ENCODE assay signal across 11 mouse cellular contexts in the genomic region with DNA sequence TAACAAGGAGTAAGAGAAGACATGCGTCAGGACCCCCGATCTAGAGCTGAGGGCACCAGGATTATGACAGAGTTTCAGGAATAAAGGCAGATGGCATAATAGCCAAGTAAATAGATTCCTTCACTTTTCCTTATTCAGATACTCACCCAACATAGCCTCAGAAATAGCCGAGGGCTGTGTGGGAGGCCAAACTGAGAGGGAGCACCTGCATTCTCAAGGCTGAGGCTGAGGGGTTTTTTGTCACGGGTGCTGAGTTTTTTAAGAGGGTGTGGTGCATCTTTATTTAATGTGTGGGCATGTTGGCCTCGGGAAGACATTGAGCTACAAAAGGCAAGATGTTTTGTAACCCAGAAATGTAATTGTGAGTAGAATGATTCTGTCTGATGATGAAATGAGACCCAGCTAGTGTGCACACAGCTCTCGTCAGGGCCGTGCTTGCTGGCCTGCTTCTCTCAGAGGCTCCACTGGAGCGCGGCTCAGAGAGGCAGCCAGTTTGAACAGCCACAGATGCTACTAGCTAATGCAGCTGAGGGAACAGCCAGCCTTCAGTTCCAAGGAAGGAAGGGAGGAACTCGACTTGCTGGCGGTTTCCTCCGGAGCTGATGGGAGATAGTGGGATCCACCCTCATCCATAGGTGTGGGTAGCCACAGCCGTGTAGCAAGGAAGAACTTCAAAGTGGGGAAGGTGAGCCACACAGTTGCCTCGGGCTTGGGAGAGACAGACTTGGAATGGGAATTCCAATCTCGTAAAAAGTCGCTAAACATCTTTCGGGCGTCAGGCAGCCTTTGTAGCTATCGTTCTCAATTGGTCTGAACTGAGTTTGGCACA.
DNase-seq lines count a peak whose midpoint lies in the region; ATAC-seq and TF ChIP-seq lines count a peak whose summit lies in the region.
"Had no signal": no experiment of that assay in that cellular context is flagged by ENCODE, and none has a peak within 500 bp of the region (broad histone marks: within the 10 kb centered on the region; RNA-seq: fewer than 3 reads in every experiment).

No protein-coding gene starts in this region.

- H3K36me3 ChIP-seq in kidney, embryonic 16.5 days (ENCODE audit: insufficient read depth, low read length) = no peaks in the 10 kb centered on the region
- H3K36me3 ChIP-seq in kidney, embryonic 14.5 days (ENCODE audit: control insufficient read depth, insufficient read depth, low read length) = no peaks in the 10 kb centered on the region
- no peaks in the 10 kb centered on the region for H3K36me3 ChIP-seq in midbrain, postnatal 0 days (ENCODE audit: insufficient read depth, low read length)
- H3K36me3 ChIP-seq: intestine, embryonic 15.5 days had no signal

- WGBS in kidney, embryonic 16.5 days = 54% methylated on average over 19 of the region's 19 CpGs
- WGBS in kidney, embryonic 14.5 days = 49% methylated on average over 19 of the region's 19 CpGs
- WGBS in midbrain, postnatal 0 days = 67% methylated on average over 19 of the region's 19 CpGs

- H3K27ac ChIP-seq in kidney, embryonic 16.5 days (ENCODE audit: low read length) = peak overlapping the region; percentile 30; the same call in 1 of the 2 replicates
- no peak overlapping the region for H3K27ac ChIP-seq in kidney, embryonic 14.5 days (ENCODE audit: low read depth, low read length)
- no peak overlapping the region; the same call in 1 of the 2 replicates for H3K27ac ChIP-seq in midbrain, postnatal 0 days (ENCODE audit: low read depth, low read length)
- H3K27ac ChIP-seq: heart, embryonic 13.5 days; intestine, embryonic 15.5 days had no signal

- intact Hi-C loops in heart, postnatal 36 days (cut with DNase I) = no loop called here
- intact Hi-C loops in heart, postnatal 25 days (cut with DNase I) = no loop called here

- no peaks in the 10 kb centered on the region for H3K4me1 ChIP-seq in kidney, embryonic 16.5 days (ENCODE audit: insufficient read depth, low read length)
- no peaks in the 10 kb centered on the region for H3K4me1 ChIP-seq in kidney, embryonic 14.5 days (ENCODE audit: control insufficient read depth, insufficient read depth, low read length)
- H3K4me1 ChIP-seq in midbrain, postnatal 0 days (ENCODE audit: insufficient read depth, low read length) = no peaks in the 10 kb centered on the region
- H3K4me1 ChIP-seq: heart, embryonic 13.5 days; intestine, embryonic 15.5 days; megakaryocyte, embryonic 14.5 days had no signal

- ATAC-seq in kidney, embryonic 16.5 days (ENCODE audit: low FRiP score, low TSS enrichment) = no peak
- ATAC-seq in kidney, embryonic 14.5 days (ENCODE audit: low FRiP score, low TSS enrichment) = no peak
- ATAC-seq in midbrain, postnatal 0 days (ENCODE audit: low FRiP score) = no peak
- ATAC-seq in activated CD4-positive, CD25-positive, alpha-beta regulatory T cell, adult 4 months = no peak
- ATAC-seq: intestine, embryonic 15.5 days had no signal

- TF ChIP-seq CTCF in midbrain, postnatal 0 days (IDR thresholded peaks at IDR 0.05) = no peak

- peak; percentile 7 for DNase-seq in WW6 (ENCODE audit: low read depth, low spot score)
- DNase-seq in layer of hippocampus, postnatal 25 days (ENCODE audit: extremely low spot score in 1 of 2, low spot score in 1 of 2) = peak; percentile 10 to 28
- peak; percentile 19 for DNase-seq in midbrain, postnatal 0 days (ENCODE audit: low spot score)
- DNase-seq in heart, postnatal 36 days = no peak
- no peak for DNase-seq in heart, postnatal 25 days (ENCODE audit: low spot score)

- H3K9me3 ChIP-seq in kidney, embryonic 16.5 days (ENCODE audit: low read length) = no peaks in the 10 kb centered on the region
- H3K9me3 ChIP-seq in kidney, embryonic 14.5 days (ENCODE audit: control insufficient read depth, low read length) = no peaks in the 10 kb centered on the region
- H3K9me3 ChIP-seq in midbrain, postnatal 0 days (ENCODE audit: low read length) = no peaks in the 10 kb centered on the region
- H3K9me3 ChIP-seq: intestine, embryonic 15.5 days; megakaryocyte, embryonic 14.5 days had no signal

- H3K27me3 ChIP-seq in kidney, embryonic 16.5 days (ENCODE audit: insufficient read depth, low read length) = no peaks in the 10 kb centered on the region
- H3K27me3 ChIP-seq in kidney, embryonic 14.5 days (ENCODE audit: control insufficient read depth, insufficient read depth, low read length) = no peaks in the 10 kb centered on the region
- H3K27me3 ChIP-seq in midbrain, postnatal 0 days (ENCODE audit: insufficient read depth, low read length) = no peaks in the 10 kb centered on the region
- H3K27me3 ChIP-seq: heart, embryonic 13.5 days; intestine, embryonic 15.5 days; megakaryocyte, embryonic 14.5 days had no signal

- no peak overlapping the region for H3K4me2 ChIP-seq in kidney, embryonic 16.5 days (replicated peaks; ENCODE audit: low read depth, low read length)
- no peak overlapping the region for H3K4me2 ChIP-seq in kidney, embryonic 14.5 days (replicated peaks; ENCODE audit: low read depth, low read length)
- no peak overlapping the region for H3K4me2 ChIP-seq in midbrain, postnatal 0 days (ENCODE audit: low read depth, low read length, poor library complexity, severe bottlenecking)
- H3K4me2 ChIP-seq: heart, embryonic 13.5 days; intestine, embryonic 15.5 days had no signal

- no peak overlapping the region for H3K9ac ChIP-seq in kidney, embryonic 16.5 days (replicated peaks; ENCODE audit: low read length)
- H3K9ac ChIP-seq in kidney, embryonic 14.5 days (ENCODE audit: low read depth, low read length) = no peak overlapping the region
- no peak overlapping the region for H3K9ac ChIP-seq in midbrain, postnatal 0 days (replicated peaks; ENCODE audit: low read length, poor library complexity, severe bottlenecking)
- H3K9ac ChIP-seq: heart, embryonic 13.5 days; intestine, embryonic 15.5 days had no signal

- H3K4me3 ChIP-seq in kidney, embryonic 16.5 days (ENCODE audit: low read length) = no peak overlapping the region
- no peak overlapping the region for H3K4me3 ChIP-seq in kidney, embryonic 14.5 days (ENCODE audit: low read length)
- H3K4me3 ChIP-seq in midbrain, postnatal 0 days (ENCODE audit: low read depth, low read length) = no peak overlapping the region
- H3K4me3 ChIP-seq: heart, embryonic 13.5 days; intestine, embryonic 15.5 days; megakaryocyte, embryonic 14.5 days had no signal

Comparison
In these comparisons a context has a peak if more than half of its experiments do, and no peak if none do; other contexts are left out.
1. DNase-seq: peak in WW6 (single experiment), layer of hippocampus, postnatal 25 days (2 of 2) and midbrain, postnatal 0 days (single experiment); none in heart, postnatal 36 days (0 of 2) and heart, postnatal 25 days (single experiment).